Mouse (Mus musculus): ENCODE results near the gene Smyd3. TPM values are rescaled to one million over a fixed set of nuclear protein-coding genes. Genes with fewer than 3 reads are reported as not detected.
A peak's percentile ranks its signal among the peaks of the same experiment; 100 is the strongest.

The Smyd3 gene
- polyA plus RNA-seq, 1 experiment from 2014 or later: 16.7 TPM

- no peak overlapping the region for H3K4me2 ChIP-seq (ENCODE audit: low read depth, low read length)
- H3K27ac ChIP-seq (ENCODE audit: low read length): no peak overlapping the region
- no peaks in the 10 kb centered on the region for H3K9me3 ChIP-seq (ENCODE audit: control insufficient read depth, low read length)
- no peak overlapping the region for H3K4me3 ChIP-seq (ENCODE audit: low read length)
- peaks cover 4% of the 10 kb centered on the region; the same call in 1 of the 2 replicates for H3K4me1 ChIP-seq (ENCODE audit: control insufficient read depth, insufficient read depth, low read length)
- WGBS: 42% methylated on average over 7 of the region's 7 CpGs
- no peaks in the 10 kb centered on the region for H3K36me3 ChIP-seq (ENCODE audit: control insufficient read depth, insufficient read depth, low read length)
- ATAC-seq: peak; percentile 46; the same call in 1 of the 2 replicates
- no peaks in the 10 kb centered on the region for H3K27me3 ChIP-seq (replicated peaks; ENCODE audit: control insufficient read depth, insufficient read depth, low read length)
- no peak overlapping the region for H3K9ac ChIP-seq (ENCODE audit: low read depth, low read length)
Measured at GRCm38 (mm10) chr1:178960015-178960559, 557.8 kb downstream of the Smyd3 start.

DNA sequence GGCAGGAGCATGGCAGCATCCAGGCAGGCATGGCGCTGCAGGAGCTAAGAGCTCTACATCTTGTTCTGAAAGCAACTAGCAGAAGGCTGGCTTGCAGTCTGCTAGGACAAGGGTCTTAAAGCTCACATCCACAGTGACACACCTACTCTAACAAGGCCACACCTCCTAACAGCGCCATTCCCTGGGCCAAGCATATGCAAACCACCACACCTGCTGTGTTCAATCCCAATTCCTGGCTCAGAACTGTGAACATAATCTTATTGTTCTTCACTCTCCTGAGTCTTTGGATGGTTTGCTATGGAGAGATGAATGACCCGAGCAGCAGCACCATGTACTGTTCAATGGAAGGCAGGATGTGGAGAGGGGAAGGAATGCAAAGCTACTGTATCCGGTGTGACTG is 559.2 kb downstream of the Smyd3 start:
- 88% methylated on average over 4 of the region's 4 CpGs for WGBS

DNA sequence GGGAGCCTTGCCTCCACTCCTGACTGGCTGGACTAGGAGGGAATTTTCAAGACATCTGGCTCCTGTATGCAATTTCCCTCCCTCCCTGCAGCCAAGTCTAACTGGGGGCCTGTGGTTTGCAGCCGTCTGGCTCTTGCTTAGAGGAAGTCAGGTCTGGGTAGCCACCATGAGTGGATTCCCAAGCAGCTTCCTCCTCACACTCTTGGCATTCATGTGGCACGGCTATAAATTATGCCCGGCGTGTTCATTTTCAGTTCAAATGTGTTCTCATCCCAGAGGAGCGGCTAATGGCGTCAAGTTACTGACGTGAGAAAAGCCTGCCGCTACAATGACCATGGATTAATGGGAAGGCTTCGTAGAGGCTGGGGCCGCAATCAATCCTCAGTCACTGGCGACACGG is 564.9 kb downstream of the Smyd3 start:
- Histone ChIP-seq H3K4me1 (ENCODE audit: control insufficient read depth, insufficient read depth, low read length) (no peaks in the 10 kb centered on the region), H3K36me3 (ENCODE audit: control insufficient read depth, insufficient read depth, low read length) (no peaks in the 10 kb centered on the region), H3K27ac (ENCODE audit: low read length) (no peak overlapping the region), H3K9ac (ENCODE audit: low read depth, low read length) (no peak overlapping the region), H3K9me3 (ENCODE audit: control insufficient read depth, low read length) (no peaks in the 10 kb centered on the region), H3K4me3 (ENCODE audit: low read length) (no peak overlapping the region), H3K4me2 (ENCODE audit: low read depth, low read length) (no peak overlapping the region), H3K27me3 (replicated peaks; ENCODE audit: control insufficient read depth, insufficient read depth, low read length) (no peaks in the 10 kb centered on the region)
- ATAC-seq: no peak
- WGBS: 56% methylated on average over 12 of the region's 12 CpGs

More for the DNA sequence above, 559.2 kb downstream of the Smyd3 start:
- H3K9me3 ChIP-seq (ENCODE audit: control insufficient read depth, low read length): no peaks in the 10 kb centered on the region
- no peak overlapping the region for H3K4me3 ChIP-seq (ENCODE audit: low read length)
- no peaks in the 10 kb centered on the region for H3K27me3 ChIP-seq (replicated peaks; ENCODE audit: control insufficient read depth, insufficient read depth, low read length)
- no peak for ATAC-seq
- H3K9ac ChIP-seq (ENCODE audit: low read depth, low read length): no peak overlapping the region
- peaks cover 4% of the 10 kb centered on the region; the same call in 1 of the 2 replicates for H3K4me1 ChIP-seq (ENCODE audit: control insufficient read depth, insufficient read depth, low read length)
- H3K4me2 ChIP-seq (ENCODE audit: low read depth, low read length): no peak overlapping the region
- H3K36me3 ChIP-seq (ENCODE audit: control insufficient read depth, insufficient read depth, low read length): no peaks in the 10 kb centered on the region
- H3K27ac ChIP-seq (ENCODE audit: low read length): no peak overlapping the region

DNA sequence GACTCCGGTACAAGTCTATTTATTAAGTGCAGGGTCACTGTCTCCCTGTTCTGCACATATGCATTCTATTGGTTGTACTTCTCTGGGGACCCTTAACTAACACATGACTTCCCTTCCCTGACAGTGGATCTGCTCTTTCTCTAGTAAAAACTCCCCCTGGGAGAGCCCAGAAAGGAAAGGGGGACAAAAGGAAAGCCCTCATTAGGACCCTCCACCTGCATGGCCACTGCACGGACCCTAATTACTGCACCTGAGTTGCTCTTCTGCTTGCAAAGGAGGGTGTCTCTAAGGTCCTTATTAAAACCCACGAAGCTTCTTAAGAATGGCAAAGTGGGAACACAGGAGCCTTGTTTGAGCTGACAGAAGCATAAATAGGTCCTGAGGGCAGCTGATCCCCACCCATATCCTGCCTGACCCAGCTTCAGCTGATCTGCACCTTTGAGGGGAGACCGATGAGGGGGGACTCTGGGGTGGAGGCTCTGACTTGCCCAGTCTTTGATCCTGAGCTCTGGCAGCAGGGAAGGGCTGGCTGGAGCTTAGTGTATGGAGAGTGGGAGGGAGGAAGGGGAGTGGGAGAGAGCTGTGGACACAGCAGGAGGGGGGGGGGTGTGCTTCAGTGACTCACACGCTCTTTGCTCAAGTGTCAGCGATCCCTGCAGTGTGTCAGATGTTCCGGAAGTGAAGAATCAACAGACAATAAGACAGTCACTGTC is 575.4 kb downstream of the Smyd3 start:
- WGBS: 38% methylated on average over 7 of the region's 7 CpGs
- Histone ChIP-seq H3K36me3 (ENCODE audit: control insufficient read depth, insufficient read depth, low read length) (no peaks in the 10 kb centered on the region), H3K4me1 (ENCODE audit: control insufficient read depth, insufficient read depth, low read length) (peaks cover 3% of the 10 kb centered on the region; the same call in 1 of the 2 replicates), H3K9ac (ENCODE audit: low read depth, low read length) (no peak overlapping the region), H3K27me3 (replicated peaks; ENCODE audit: control insufficient read depth, insufficient read depth, low read length) (no peaks in the 10 kb centered on the region), H3K4me2 (ENCODE audit: low read depth, low read length) (no peak overlapping the region), H3K27ac (ENCODE audit: low read length) (no peak overlapping the region), H3K4me3 (ENCODE audit: low read length) (no peak overlapping the region), H3K9me3 (ENCODE audit: control insufficient read depth, low read length) (no peaks in the 10 kb centered on the region)
- ATAC-seq: no peak; the same call in 1 of the 2 replicates

- peaks cover 3% of the 10 kb centered on the region; the same call in 1 of the 2 replicates for H3K4me1 ChIP-seq (ENCODE audit: control insufficient read depth, insufficient read depth, low read length)
- no peak overlapping the region for H3K4me3 ChIP-seq (ENCODE audit: low read length)
- H3K4me2 ChIP-seq (ENCODE audit: low read depth, low read length): no peak overlapping the region
- WGBS: 83% methylated on average over 4 of the region's 4 CpGs
- H3K27me3 ChIP-seq (replicated peaks; ENCODE audit: control insufficient read depth, insufficient read depth, low read length): no peaks in the 10 kb centered on the region
- ATAC-seq: no peak
- no peaks in the 10 kb centered on the region for H3K36me3 ChIP-seq (ENCODE audit: control insufficient read depth, insufficient read depth, low read length)
- no peak overlapping the region for H3K27ac ChIP-seq (ENCODE audit: low read length)
- no peak overlapping the region for H3K9ac ChIP-seq (ENCODE audit: low read depth, low read length)
- no peaks in the 10 kb centered on the region for H3K9me3 ChIP-seq (ENCODE audit: control insufficient read depth, low read length)
Measured at GRCm38 (mm10) chr1:178940353-178940752, 577.5 kb downstream of the Smyd3 start.

DNA sequence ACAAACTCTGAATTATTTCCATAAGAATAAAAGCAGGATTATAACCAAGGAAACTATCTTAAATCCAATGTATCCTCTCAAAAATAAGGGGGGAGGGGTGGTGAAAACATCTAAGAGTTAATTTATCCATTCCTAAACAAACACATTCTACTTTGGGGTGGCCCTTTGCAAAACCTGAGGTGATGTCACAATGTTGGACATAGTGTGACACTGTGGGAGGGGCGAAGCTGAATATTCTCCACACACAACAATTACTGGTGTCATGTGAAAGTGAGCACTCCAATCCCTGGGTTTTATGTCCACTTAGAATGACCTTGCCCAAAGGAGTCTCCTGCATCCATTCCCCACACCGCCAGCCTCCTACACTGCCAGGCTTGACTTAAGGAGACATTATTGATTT is 580.9 kb downstream of the Smyd3 start:
- WGBS: 84% methylated on average over 2 of the region's 2 CpGs
- no peaks in the 10 kb centered on the region for H3K4me1 ChIP-seq (ENCODE audit: control insufficient read depth, insufficient read depth, low read length)
- no peaks in the 10 kb centered on the region for H3K27me3 ChIP-seq (replicated peaks; ENCODE audit: control insufficient read depth, insufficient read depth, low read length)
- no peak overlapping the region for H3K4me3 ChIP-seq (ENCODE audit: low read length)
- no peak overlapping the region for H3K27ac ChIP-seq (ENCODE audit: low read length)
- ATAC-seq: no peak
- no peaks in the 10 kb centered on the region for H3K9me3 ChIP-seq (ENCODE audit: control insufficient read depth, low read length)
- no peak overlapping the region for H3K9ac ChIP-seq (ENCODE audit: low read depth, low read length)
- no peaks in the 10 kb centered on the region for H3K36me3 ChIP-seq (ENCODE audit: control insufficient read depth, insufficient read depth, low read length)
- no peak overlapping the region for H3K4me2 ChIP-seq (ENCODE audit: low read depth, low read length)

GRCm38 (mm10) chr1:178936457-178936856 is 581.4 kb downstream of the Smyd3 start:
- no peaks in the 10 kb centered on the region for H3K36me3 ChIP-seq (ENCODE audit: control insufficient read depth, insufficient read depth, low read length)
- no peak overlapping the region for H3K4me2 ChIP-seq (ENCODE audit: low read depth, low read length)
- no peak overlapping the region for H3K27ac ChIP-seq (ENCODE audit: low read length)
- H3K9ac ChIP-seq (ENCODE audit: low read depth, low read length): no peak overlapping the region
- H3K27me3 ChIP-seq (replicated peaks; ENCODE audit: control insufficient read depth, insufficient read depth, low read length): no peaks in the 10 kb centered on the region
- no peaks in the 10 kb centered on the region for H3K4me1 ChIP-seq (ENCODE audit: control insufficient read depth, insufficient read depth, low read length)
- no peak for ATAC-seq
- no peaks in the 10 kb centered on the region for H3K9me3 ChIP-seq (ENCODE audit: control insufficient read depth, low read length)
- 54% methylated on average over 4 of the region's 4 CpGs for WGBS
- H3K4me3 ChIP-seq (ENCODE audit: low read length): no peak overlapping the region

GRCm38 (mm10) chr1:178933953-178934637 is 583.7 kb downstream of the Smyd3 start:
- 80% methylated on average over 6 of the region's 6 CpGs for WGBS
- no peak overlapping the region for H3K9ac ChIP-seq (ENCODE audit: low read depth, low read length)
- H3K27me3 ChIP-seq (replicated peaks; ENCODE audit: control insufficient read depth, insufficient read depth, low read length): no peaks in the 10 kb centered on the region
- H3K9me3 ChIP-seq (ENCODE audit: control insufficient read depth, low read length): no peaks in the 10 kb centered on the region
- no peaks in the 10 kb centered on the region for H3K36me3 ChIP-seq (ENCODE audit: control insufficient read depth, insufficient read depth, low read length)
- H3K4me2 ChIP-seq (ENCODE audit: low read depth, low read length): no peak overlapping the region
- ATAC-seq: no peak
- no peak overlapping the region for H3K4me3 ChIP-seq (ENCODE audit: low read length)
- no peak overlapping the region for H3K27ac ChIP-seq (ENCODE audit: low read length)
- H3K4me1 ChIP-seq (ENCODE audit: control insufficient read depth, insufficient read depth, low read length): no peaks in the 10 kb centered on the region

DNA sequence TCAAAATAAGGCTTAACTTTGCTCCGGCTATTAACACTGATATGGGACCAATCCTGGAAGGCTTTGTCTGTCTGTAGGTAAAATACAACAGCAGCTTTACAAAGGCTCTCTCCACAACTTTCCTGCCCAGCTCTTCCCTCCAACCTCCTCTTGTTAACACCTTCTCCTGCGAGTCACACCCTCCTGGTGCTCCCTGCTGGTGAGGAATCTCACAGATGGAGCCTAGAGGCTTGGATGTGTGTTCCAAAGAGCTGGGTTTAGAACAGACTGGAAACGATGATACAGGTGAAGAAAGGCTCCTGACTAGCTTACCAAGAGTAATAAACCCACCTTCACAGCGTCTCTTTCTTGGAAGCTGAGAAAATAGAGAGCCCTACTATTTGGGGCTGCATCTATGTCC is 588.3 kb downstream of the Smyd3 start:
- H3K27ac ChIP-seq (ENCODE audit: low read length): no peak overlapping the region
- H3K9ac ChIP-seq (ENCODE audit: low read depth, low read length): no peak overlapping the region
- no peaks in the 10 kb centered on the region for H3K4me1 ChIP-seq (ENCODE audit: control insufficient read depth, insufficient read depth, low read length)
- no peak for ATAC-seq
- no peaks in the 10 kb centered on the region for H3K9me3 ChIP-seq (ENCODE audit: control insufficient read depth, low read length)
- WGBS: 61% methylated on average over 4 of the region's 4 CpGs
- H3K27me3 ChIP-seq (replicated peaks; ENCODE audit: control insufficient read depth, insufficient read depth, low read length): no peaks in the 10 kb centered on the region
- no peak overlapping the region for H3K4me2 ChIP-seq (ENCODE audit: low read depth, low read length)
- no peaks in the 10 kb centered on the region for H3K36me3 ChIP-seq (ENCODE audit: control insufficient read depth, insufficient read depth, low read length)
- no peak overlapping the region for H3K4me3 ChIP-seq (ENCODE audit: low read length)

Data from intestine, embryonic 16.5 days (tissue).